Mouse (Mus musculus) neural tube, embryonic 10.5 days (tissue): Measurements from ENCODE around the gene 1110032F04Rik.

Source experiments
- DNase-seq: peaks from one replicate; pipeline ENCODE4 v3.0.0-alpha.2; 2017; ENCODE audit warnings: low spot score; ENCODE audit errors: extremely low spot score

The 1110032F04Rik gene

GRCm38 (mm10) chr3:68904902-68905778, 35.8 kb downstream of the 1110032F04Rik start:
- DNase-seq, result no peak

- DNase-seq, result no peak
Observed at GRCm38 (mm10) chr3:68907509-68907908, 38.1 kb downstream of the 1110032F04Rik start.
